Mouse (Mus musculus) small intestine, adult 2 months (tissue): Measurements from ENCODE around the gene Dirc2.

Experiments used
- CTCF ChIP-seq: fragments of 200-500 bp; IDR thresholded peaks from 2 replicates; pipeline ENCODE4 v1.5.1; 2012; ENCODE audit warnings: low read depth, mild to moderate bottlenecking, control low read depth, inconsistent platforms, low read length, moderate library complexity, mixed read lengths; ENCODE audit not compliant: insufficient replicate concordance, insufficient read length; ENCODE audit errors: extremely low read depth
- POLR2A ChIP-seq: fragments of 200-500 bp; IDR thresholded peaks from 2 replicates; pipeline ENCODE4 v1.6.1; 2012; ENCODE audit warnings: low read depth, mild to moderate bottlenecking, control low read depth, inconsistent platforms, low read length, moderate library complexity

GRCm38 (mm10) chr16:35759401-35759800 lies 9.8 kb downstream of the Dirc2 start:
- TF ChIP-seq CTCF: no peak
- no peak for TF ChIP-seq POLR2A
